Mouse (Mus musculus) hindbrain, embryonic 10.5 days (tissue): ENCODE results near the gene Ssh2. TPM values are rescaled to one million over a fixed set of nuclear protein-coding genes. Genes with fewer than 3 reads are reported as not detected.

Source experiments
- DNase-seq: peaks from one replicate; pipeline ENCODE4 v3.0.0-alpha.2; 2017; ENCODE audit warnings: low spot score
- H3K27ac ChIP-seq: fragments of 300-500 bp; sonication (generic); 2 replicates; pipeline ENCODE4 v1.5.1; 2016; ENCODE audit warnings: mild to moderate bottlenecking, moderate library complexity
- H3K27me3 ChIP-seq: fragments of 300-500 bp; sonication (generic); 2 replicates; pipeline ENCODE4 v1.6.1; 2016; ENCODE audit warnings: mild to moderate bottlenecking; ENCODE audit not compliant: poor library complexity, insufficient read depth, severe bottlenecking
- H3K36me3 ChIP-seq: fragments of 300-500 bp; sonication (generic); 2 replicates; pipeline ENCODE4 v1.6.1; 2016; ENCODE audit warnings: mild to moderate bottlenecking, moderate library complexity
- H3K4me1 ChIP-seq: fragments of 300-500 bp; sonication (generic); replicated peaks from 2 replicates; pipeline ENCODE4 v1.6.1; 2016; ENCODE audit warnings: mild to moderate bottlenecking
- H3K4me3 ChIP-seq: fragments of 300-500 bp; sonication (generic); 2 replicates; pipeline ENCODE4 v1.5.1; 2016; ENCODE audit warnings: mild to moderate bottlenecking, moderate library complexity
- H3K9me3 ChIP-seq: fragments of 300-500 bp; sonication (generic); 2 replicates; pipeline ENCODE4 v1.6.1; 2016; ENCODE audit warnings: mild to moderate bottlenecking, moderate library complexity
- WGBS: fragments of 180-500 bp; shearing (Covaris S2); methylation state at CpG from one replicate; pipeline ENCODE4 v1.1.7; 2016; 5-methylcytosine and 5-hydroxymethylcytosine counted together
- polyA plus RNA-seq: library from polyadenylated mRNA; unstranded; fragments of >200 nt; fragmentation: Nextera tagmentation; extraction: Ambion mirVana; gene quantifications from 2 replicates; pipeline ENCODE4 v1.2.1, GENCODE M21; 2016

Gene Ssh2
- polyA plus RNA-seq, 1 experiment from 2014 or later = 10.1 TPM

- Histone ChIP-seq H3K36me3 (peaks cover 50% of the 10 kb centered on the region), H3K27me3 (no peaks in the 10 kb centered on the region), H3K9me3 (no peaks in the 10 kb centered on the region), H3K4me3 (no peak overlapping the region), H3K27ac (no peak overlapping the region), H3K4me1 (no peaks in the 10 kb centered on the region)
- WGBS = 82% methylated on average over 7 of the region's 7 CpGs
- DNase-seq = no peak
Measured at GRCm38 (mm10) chr11:77442186-77443170, 226.4 kb downstream of the Ssh2 start.

GRCm38 (mm10) chr11:77444939-77445338 lies 228.9 kb downstream of the Ssh2 start:
- no peaks in the 10 kb centered on the region for H3K9me3 ChIP-seq
- no peak for DNase-seq
- no peaks in the 10 kb centered on the region for H3K27me3 ChIP-seq
- peaks cover 43% of the 10 kb centered on the region for H3K36me3 ChIP-seq
- no peak overlapping the region for H3K4me3 ChIP-seq
- H3K4me1 ChIP-seq = no peaks in the 10 kb centered on the region
- 87% methylated on average over 2 of the region's 2 CpGs for WGBS
- H3K27ac ChIP-seq = no peak overlapping the region

GRCm38 (mm10) chr11:77446628-77447041 lies 230.5 kb downstream of the Ssh2 start:
- DNase-seq = peak; percentile 29
- H3K4me1 ChIP-seq = no peaks in the 10 kb centered on the region

GRCm38 (mm10) chr11:77449224-77449623 lies 233.1 kb downstream of the Ssh2 start:
- Histone ChIP-seq H3K4me3 (no peak overlapping the region), H3K27me3 (no peaks in the 10 kb centered on the region), H3K9me3 (no peaks in the 10 kb centered on the region), H3K27ac (no peak overlapping the region), H3K4me1 (no peaks in the 10 kb centered on the region), H3K36me3 (peaks cover 48% of the 10 kb centered on the region)
- 92% methylated on average over 7 of the region's 7 CpGs for WGBS
- no peak for DNase-seq

More at GRCm38 (mm10) chr11:77446628-77447041, 230.5 kb downstream of the Ssh2 start:
- H3K36me3 ChIP-seq = peaks cover 43% of the 10 kb centered on the region
- no peak overlapping the region for H3K27ac ChIP-seq
- no peaks in the 10 kb centered on the region for H3K27me3 ChIP-seq
- no peaks in the 10 kb centered on the region for H3K9me3 ChIP-seq
- H3K4me3 ChIP-seq = no peak overlapping the region
- WGBS = 68% methylated on average over 6 of the region's 6 CpGs

DNA sequence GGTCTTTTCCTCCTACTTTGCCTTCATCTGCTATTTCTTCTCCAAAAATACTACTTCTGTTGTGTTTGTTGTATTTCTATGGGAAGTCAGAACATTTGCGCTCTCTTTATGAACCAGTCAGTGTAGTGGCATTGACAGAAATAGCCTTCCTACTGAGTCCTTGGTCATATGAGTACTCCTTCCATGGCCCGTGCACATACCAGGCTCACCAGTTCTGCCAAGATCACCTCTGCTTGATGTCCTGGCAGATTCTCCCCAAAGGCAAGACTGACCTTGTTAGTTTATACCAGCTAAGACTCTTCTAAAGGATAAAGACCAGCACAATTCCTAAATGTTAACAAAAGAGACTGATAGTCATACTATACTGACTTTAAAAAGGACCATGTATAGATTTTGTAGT lies 235.6 kb downstream of the Ssh2 start:
- Histone ChIP-seq H3K4me3 (no peak overlapping the region), H3K4me1 (no peaks in the 10 kb centered on the region), H3K36me3 (peaks cover 56% of the 10 kb centered on the region), H3K9me3 (no peaks in the 10 kb centered on the region), H3K27me3 (no peaks in the 10 kb centered on the region), H3K27ac (no peak overlapping the region)
- 90% methylated on average over 2 of the region's 2 CpGs for WGBS
- no peak for DNase-seq

DNA sequence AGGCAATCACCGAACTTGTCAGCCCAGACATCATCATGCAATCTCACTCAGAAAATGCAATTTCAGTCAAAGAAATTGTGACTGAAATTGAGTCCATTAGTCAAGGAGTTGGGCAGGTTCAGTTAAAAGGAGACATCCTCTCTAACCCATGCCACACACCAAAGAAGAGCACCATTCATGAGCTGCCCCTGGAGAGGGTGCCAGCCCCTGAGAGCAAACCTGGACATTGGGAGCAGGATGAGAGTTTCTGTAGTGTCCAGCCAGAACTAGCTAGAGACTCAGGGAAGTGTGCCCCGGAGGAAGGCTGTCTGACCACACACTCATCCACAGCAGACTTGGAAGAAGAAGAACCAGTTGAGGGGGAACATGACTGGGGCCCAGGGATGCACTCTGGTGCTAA lies 237.3 kb downstream of the Ssh2 start:
- Histone ChIP-seq H3K9me3 (no peaks in the 10 kb centered on the region), H3K27ac (no peak overlapping the region), H3K4me3 (no peak overlapping the region), H3K27me3 (no peaks in the 10 kb centered on the region), H3K36me3 (peaks cover 56% of the 10 kb centered on the region), H3K4me1 (no peaks in the 10 kb centered on the region)
- WGBS = 90% methylated on average over 2 of the region's 2 CpGs
- DNase-seq = no peak

DNA sequence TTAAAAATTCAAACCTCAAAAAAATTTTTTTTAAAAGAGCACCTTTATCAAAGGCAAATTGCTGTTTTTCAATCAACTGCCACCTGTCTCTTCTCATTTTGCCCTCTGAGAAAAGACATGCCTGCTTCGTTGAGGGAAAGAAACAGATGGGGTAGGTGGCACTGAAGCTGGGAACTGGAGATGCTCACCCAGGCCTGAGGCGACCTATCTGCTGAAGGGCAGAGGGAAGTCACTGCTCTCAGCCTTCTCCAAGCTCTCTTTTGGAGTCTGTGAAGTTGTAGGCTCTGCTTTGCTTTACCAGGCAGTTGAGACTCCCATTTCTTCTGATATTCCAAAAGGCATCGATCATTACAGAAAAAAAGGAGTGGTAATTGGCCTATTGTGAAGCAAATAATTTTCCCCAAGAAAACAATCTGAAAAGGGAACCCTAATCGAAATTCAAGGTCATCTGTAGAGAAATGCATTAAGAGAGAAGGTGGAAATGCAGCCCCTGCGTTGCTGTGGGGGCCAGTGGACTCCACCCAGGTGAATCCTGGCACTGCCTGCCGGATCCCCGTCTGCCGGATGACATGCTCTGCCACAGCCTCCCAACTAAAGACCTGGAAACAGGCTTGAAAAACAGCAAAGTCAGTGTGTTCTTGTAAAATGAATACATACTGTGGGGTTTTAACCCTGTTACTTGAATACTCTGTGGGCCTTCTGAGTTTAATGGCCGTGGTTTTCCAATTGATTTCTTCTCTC lies 239.9 kb downstream of the Ssh2 start:
- no peak overlapping the region for H3K27ac ChIP-seq
- 88% methylated on average over 9 of the region's 9 CpGs for WGBS
- H3K27me3 ChIP-seq = peaks cover 17% of the 10 kb centered on the region
- H3K4me3 ChIP-seq = no peak overlapping the region
- H3K9me3 ChIP-seq = no peaks in the 10 kb centered on the region
- H3K36me3 ChIP-seq = peaks cover 34% of the 10 kb centered on the region
- no peak for DNase-seq
- no peaks in the 10 kb centered on the region for H3K4me1 ChIP-seq

DNA sequence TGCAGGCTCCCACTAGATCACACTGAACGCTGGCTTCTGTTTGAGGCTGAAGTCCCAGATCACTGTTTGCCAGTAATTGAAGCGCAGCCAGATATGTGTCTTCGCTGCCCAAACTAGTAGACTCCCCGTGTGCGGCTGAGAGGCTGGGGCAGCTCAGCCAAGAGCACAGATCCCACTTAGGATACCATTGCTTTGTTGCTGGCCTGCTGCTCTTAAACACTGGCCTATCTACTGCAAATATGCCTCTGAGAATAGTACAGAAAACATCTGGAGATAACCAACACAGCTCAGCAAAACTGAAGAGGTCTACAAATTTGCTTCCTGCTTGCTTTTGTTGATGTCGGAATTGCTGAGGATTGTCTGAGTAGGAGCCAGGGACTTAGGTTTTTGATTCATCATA lies 240.8 kb downstream of the Ssh2 start:
- Histone ChIP-seq H3K4me1 (peaks cover 3% of the 10 kb centered on the region; the same call in 1 of the 2 replicates), H3K9me3 (no peaks in the 10 kb centered on the region), H3K36me3 (peaks cover 27% of the 10 kb centered on the region), H3K27ac (no peak overlapping the region), H3K27me3 (peaks cover 26% of the 10 kb centered on the region), H3K4me3 (no peak overlapping the region)
- WGBS = 86% methylated on average over 6 of the region's 6 CpGs
- DNase-seq = no peak

DNA sequence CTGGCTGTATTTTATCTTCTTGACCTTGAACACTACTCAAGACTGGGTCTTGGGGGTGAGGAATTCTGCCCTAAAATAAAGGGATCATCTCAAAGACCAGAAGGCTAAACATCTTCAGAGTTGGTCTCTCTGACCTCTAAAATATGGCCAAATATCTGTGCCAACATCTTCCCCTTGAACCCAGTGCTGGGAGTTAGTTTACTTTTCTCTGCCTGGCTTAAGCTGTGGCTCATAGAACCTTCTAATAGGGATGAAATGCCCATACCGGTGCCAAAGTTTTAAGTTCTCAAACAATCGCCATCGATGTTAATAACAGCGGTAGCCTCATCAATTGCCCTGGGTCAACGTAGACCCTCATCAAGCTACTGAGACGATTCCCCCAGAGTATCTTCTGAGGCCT lies 245.8 kb downstream of the Ssh2 start:
- H3K27ac ChIP-seq = peak overlapping the region; percentile 74; the same call in 1 of the 2 replicates
- no peaks in the 10 kb centered on the region for H3K9me3 ChIP-seq
- 9% methylated on average over 6 of the region's 6 CpGs for WGBS
- DNase-seq = no peak
- peaks cover 76% of the 10 kb centered on the region for H3K27me3 ChIP-seq
- peaks cover 27% of the 10 kb centered on the region for H3K4me1 ChIP-seq
- no peaks in the 10 kb centered on the region for H3K36me3 ChIP-seq
- H3K4me3 ChIP-seq = peak overlapping the region; percentile 59

DNA sequence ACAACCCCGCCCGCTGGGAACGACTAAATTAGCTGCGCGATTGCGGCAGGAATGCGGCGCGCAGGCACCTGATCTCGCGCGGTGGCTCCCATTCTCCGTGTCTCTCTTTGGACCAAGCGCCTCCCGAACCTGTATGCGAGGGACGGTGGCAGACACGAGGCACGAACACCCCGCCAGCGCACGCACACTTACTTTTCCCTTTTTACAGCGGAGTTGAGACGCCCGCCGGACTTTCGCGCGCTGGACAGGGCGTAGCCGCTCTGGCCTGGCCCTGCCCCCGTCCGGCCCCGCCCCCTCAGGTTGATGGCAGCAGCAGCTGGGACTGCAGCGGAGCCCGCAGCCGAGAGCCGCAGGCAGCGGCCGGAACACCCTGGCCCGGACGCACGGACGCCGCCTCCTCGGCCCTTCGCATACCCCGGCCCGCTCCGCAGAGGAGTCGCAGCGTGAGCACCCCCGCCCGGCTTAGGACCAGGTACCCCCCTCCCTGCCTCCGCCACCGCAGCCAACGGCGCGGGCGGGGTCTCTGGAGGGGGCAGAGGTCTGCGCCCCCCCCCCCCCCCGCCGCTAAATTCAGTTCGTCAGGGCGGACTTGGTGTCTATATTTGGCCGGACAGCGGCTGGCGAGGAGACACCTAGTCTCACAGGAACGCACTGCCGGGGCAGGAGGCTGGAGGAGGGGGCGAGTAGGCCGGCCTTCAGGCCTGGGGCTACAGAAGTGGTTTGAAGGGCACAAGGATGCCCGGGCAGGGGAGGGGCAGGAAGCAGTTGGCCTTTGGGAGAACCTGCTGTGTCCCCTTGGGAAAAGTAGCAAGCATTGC lies 246.4 kb downstream of the Ssh2 start, which contains the start of gene Coro6:
Gene Coro6 (plus strand): TSS at position 129 of the 818 bp plus-strand sequence.
- DNase-seq = peak; percentile 77
- Histone ChIP-seq H3K27me3 (peaks cover 83% of the 10 kb centered on the region), H3K27ac (peak within 1 kb of the TSS; percentile 74), H3K9me3 (no peaks in the 10 kb centered on the region), H3K36me3 (no peaks in the 10 kb centered on the region), H3K4me1 (peaks cover 34% of the 10 kb centered on the region), H3K4me3 (peak within 1 kb of the TSS; percentile 59)
- under 1% methylated on average over 71 of the region's 73 CpGs for WGBS

DNA sequence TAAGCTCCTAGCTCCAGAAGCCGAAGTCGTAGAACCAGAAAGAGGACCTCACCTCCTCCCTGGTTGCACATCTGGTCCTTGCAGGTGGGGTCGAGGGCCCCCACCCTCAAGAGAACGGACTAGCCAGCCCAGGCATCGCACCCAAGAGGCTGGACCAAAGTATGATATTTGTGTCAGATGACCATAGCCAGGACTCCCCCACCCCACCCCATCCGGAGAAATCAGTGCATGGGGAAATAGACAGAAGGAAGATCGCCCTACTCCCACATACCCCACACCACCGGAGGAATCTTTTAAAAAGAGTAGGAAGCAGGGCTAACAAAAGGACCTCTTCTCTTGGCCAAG lies 247.0 kb downstream of the Ssh2 start:
- 40% methylated on average over 8 of the region's 8 CpGs for WGBS
- no peaks in the 10 kb centered on the region for H3K9me3 ChIP-seq
- peaks cover 89% of the 10 kb centered on the region for H3K27me3 ChIP-seq
- H3K27ac ChIP-seq = no peak overlapping the region
- peaks cover 40% of the 10 kb centered on the region for H3K4me1 ChIP-seq
- no peaks in the 10 kb centered on the region for H3K36me3 ChIP-seq
- DNase-seq = no peak
- peak overlapping the region; percentile 59 for H3K4me3 ChIP-seq

DNA sequence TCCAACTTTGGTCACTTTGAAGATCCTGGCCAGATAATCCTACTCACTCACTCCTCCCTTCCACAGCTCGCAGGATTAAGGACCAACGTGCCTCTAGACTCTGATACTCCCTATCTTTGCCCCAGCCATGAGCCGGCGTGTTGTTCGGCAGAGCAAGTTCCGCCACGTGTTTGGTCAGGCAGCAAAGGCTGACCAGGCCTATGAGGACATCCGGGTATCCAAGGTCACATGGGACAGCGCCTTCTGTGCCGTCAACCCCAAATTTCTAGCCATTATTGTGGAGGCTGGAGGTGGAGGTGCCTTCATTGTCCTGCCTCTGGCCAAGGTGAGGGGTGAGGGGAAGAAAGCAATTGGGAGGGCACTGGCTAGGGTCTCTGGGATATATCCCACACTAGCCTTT lies 247.7 kb downstream of the Ssh2 start:
- Histone ChIP-seq H3K36me3 (no peaks in the 10 kb centered on the region), H3K27me3 (peaks cover 96% of the 10 kb centered on the region), H3K4me3 (no peak overlapping the region), H3K27ac (no peak overlapping the region), H3K4me1 (peaks cover 40% of the 10 kb centered on the region), H3K9me3 (no peaks in the 10 kb centered on the region)
- WGBS = 75% methylated on average over 10 of the region's 10 CpGs
- DNase-seq = no peak
